Mouse (Mus musculus) embryonic facial prominence, embryonic 11.5 days (tissue): ENCODE measurements around the gene Mon2. TPM values are rescaled to one million over a fixed set of nuclear protein-coding genes. Genes with fewer than 3 reads are reported as not detected.
A peak's percentile ranks its signal among the peaks of the same experiment; 100 is the strongest.

Experiments
- ATAC-seq: fragments of 200-750 bp; cut with Nextera tagmentation; replicated peaks from 2 replicates; pipeline ENCODE4 v1.8.0; 2017; ENCODE audit warnings: low read depth; ENCODE audit not compliant: insufficient number of reproducible peaks, low FRiP score, low TSS enrichment
- DNase-seq: peaks from one replicate; pipeline ENCODE4 v3.0.0-alpha.2; 2015; ENCODE audit warnings: low spot score
- H3K27ac ChIP-seq: fragments of 300-500 bp; sonication (generic); replicated peaks from 2 replicates; pipeline ENCODE4 v1.5.1; 2014; ENCODE audit warnings: mild to moderate bottlenecking, low read depth, low read length, control low read depth
- H3K27me3 ChIP-seq: fragments of 300-500 bp; sonication (generic); 2 replicates; pipeline ENCODE4 v1.6.1; 2014; ENCODE audit warnings: mild to moderate bottlenecking, low read length, moderate library complexity, mixed read lengths; ENCODE audit not compliant: control insufficient read depth, insufficient read depth
- H3K36me3 ChIP-seq: fragments of 300-500 bp; sonication (generic); replicated peaks from 2 replicates; pipeline ENCODE4 v1.6.1; 2014; ENCODE audit warnings: low read depth, mild to moderate bottlenecking, low read length, moderate library complexity, mixed read lengths; ENCODE audit not compliant: control insufficient read depth, insufficient read depth
- H3K4me1 ChIP-seq: fragments of 300-500 bp; sonication (generic); 2 replicates; pipeline ENCODE4 v1.6.1; 2014; ENCODE audit warnings: low read length, mixed read lengths; ENCODE audit not compliant: control insufficient read depth, insufficient read depth
- H3K4me2 ChIP-seq: fragments of 300-500 bp; sonication (generic); 2 replicates; pipeline ENCODE4 v1.6.1; 2014; ENCODE audit warnings: low read depth, mild to moderate bottlenecking, control low read depth, low read length, moderate library complexity
- H3K4me3 ChIP-seq: fragments of 300-500 bp; sonication (generic); 2 replicates; pipeline ENCODE4 v1.5.1; 2014; ENCODE audit warnings: low read depth, low read length, control low read depth
- H3K9ac ChIP-seq: fragments of 300-500 bp; sonication (generic); replicated peaks from 2 replicates; pipeline ENCODE4 v1.6.1; 2014; ENCODE audit warnings: mild to moderate bottlenecking, control low read depth, low read length
- H3K9me3 ChIP-seq: fragments of 300-500 bp; sonication (generic); replicated peaks from 2 replicates; pipeline ENCODE4 v1.6.1; 2016; ENCODE audit warnings: mild to moderate bottlenecking, low read length, inconsistent platforms, mixed read lengths; ENCODE audit not compliant: control insufficient read depth
- WGBS: fragments of 180-500 bp; shearing (Covaris S2); extraction: QIAGEN DNeasy Blood & Tissue Kit; methylation state at CpG from one replicate; pipeline ENCODE4 v1.1.7; 2014; 5-methylcytosine and 5-hydroxymethylcytosine counted together
- polyA plus RNA-seq: library from polyadenylated mRNA; unstranded; fragments of >200 nt; fragmentation: Nextera tagmentation; extraction: Ambion mirVana; gene quantifications from 2 replicates; pipeline ENCODE4 v1.2.1, GENCODE M21; 2014

Gene Mon2
- polyA plus RNA-seq, 1 experiment from 2014 or later, result 28.6 TPM

- Histone ChIP-seq H3K36me3 (no peaks in the 10 kb centered on the region), H3K27ac (no peak overlapping the region), H3K4me2 (no peak overlapping the region; the same call in none of the 2 replicates), H3K4me3 (no peak overlapping the region), H3K4me1 (peaks cover 2% of the 10 kb centered on the region; the same call in 1 of the 2 replicates), H3K9ac (peak overlapping the region; percentile 6; the same call in 1 of the 2 replicates), H3K9me3 (no peaks in the 10 kb centered on the region), H3K27me3 (no peaks in the 10 kb centered on the region)
- peak; percentile 35; the same call in 1 of the 2 replicates for ATAC-seq
- no peak for DNase-seq
- WGBS, result 22% methylated on average over 4 of the region's 4 CpGs
Observed at GRCm38 (mm10) chr10:122964241-122964636, 112.1 kb downstream of the Mon2 start.

DNA sequence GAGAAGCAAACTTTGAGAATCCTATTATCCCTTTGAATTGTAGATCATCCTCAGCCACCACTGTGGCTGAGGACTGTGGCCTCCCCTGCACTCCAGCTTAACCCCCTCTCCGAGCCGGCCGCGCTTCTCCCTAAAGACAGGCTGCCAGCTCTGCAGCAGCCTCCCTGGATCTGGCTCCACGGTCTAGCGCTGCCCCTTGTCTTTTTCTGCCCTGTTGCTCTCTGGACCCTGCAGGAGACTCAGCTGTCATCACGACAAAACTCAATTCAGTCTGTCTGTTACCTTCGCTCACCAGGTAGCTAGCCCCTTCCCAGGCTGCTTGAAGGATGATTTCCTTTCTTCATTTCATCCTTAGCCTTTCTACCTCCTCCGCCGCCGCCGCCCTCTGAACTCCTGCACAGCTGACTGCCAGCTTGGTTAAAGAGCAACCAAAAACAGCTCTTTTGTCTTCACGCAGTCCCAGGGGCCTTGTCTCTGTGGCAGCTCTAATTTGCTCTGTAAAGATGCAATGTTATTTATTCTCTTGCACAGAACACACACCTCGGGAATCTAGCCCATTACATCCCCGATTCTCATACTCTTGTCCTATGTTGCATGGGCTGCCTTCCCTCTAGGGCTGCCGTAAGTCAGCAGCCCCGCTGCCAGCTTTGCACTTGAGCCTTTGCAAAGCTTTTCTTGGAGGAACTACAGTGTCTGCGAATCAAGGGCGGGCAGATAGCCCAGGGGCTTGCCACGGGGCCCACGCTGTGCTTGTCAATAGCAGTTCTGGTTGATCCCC is 112.7 kb downstream of the Mon2 start:
- WGBS, result 4% methylated on average over 21 of the region's 21 CpGs
- Histone ChIP-seq H3K4me2 (peak overlapping the region; percentile 32), H3K27ac (no peak overlapping the region), H3K9me3 (no peaks in the 10 kb centered on the region), H3K36me3 (no peaks in the 10 kb centered on the region), H3K4me3 (peak overlapping the region; percentile 2; the same call in 1 of the 2 replicates), H3K4me1 (peaks cover 2% of the 10 kb centered on the region; the same call in 1 of the 2 replicates), H3K9ac (peak overlapping the region; percentile 43; the same call in 1 of the 2 replicates), H3K27me3 (no peaks in the 10 kb centered on the region)
- ATAC-seq, result 0 out of 2 replicates have a peak, but pooled peaks have one; percentile 40
- DNase-seq, result peak; percentile 49

GRCm38 (mm10) chr10:122962651-122963050 is 113.7 kb downstream of the Mon2 start:
- DNase-seq (no peak), ATAC-seq (no peak)
- Histone ChIP-seq H3K27ac (no peak overlapping the region), H3K9me3 (no peaks in the 10 kb centered on the region), H3K4me1 (peaks cover 2% of the 10 kb centered on the region; the same call in 1 of the 2 replicates), H3K36me3 (no peaks in the 10 kb centered on the region), H3K4me2 (no peak overlapping the region), H3K9ac (no peak overlapping the region), H3K27me3 (no peaks in the 10 kb centered on the region), H3K4me3 (no peak overlapping the region)
- WGBS, result 51% methylated on average over 9 of the region's 9 CpGs

GRCm38 (mm10) chr10:122961494-122961893 is 114.8 kb downstream of the Mon2 start:
- ATAC-seq, result no peak
- Histone ChIP-seq H3K27ac (no peak overlapping the region), H3K4me2 (no peak overlapping the region), H3K9me3 (no peaks in the 10 kb centered on the region), H3K4me3 (no peak overlapping the region), H3K36me3 (no peaks in the 10 kb centered on the region), H3K4me1 (peaks cover 2% of the 10 kb centered on the region; the same call in 1 of the 2 replicates), H3K9ac (no peak overlapping the region), H3K27me3 (no peaks in the 10 kb centered on the region)
- DNase-seq, result no peak
- 66% methylated on average over 9 of the region's 9 CpGs for WGBS

- no peak; the same call in 1 of the 2 replicates for ATAC-seq
Observed at GRCm38 (mm10) chr10:122960738-122961137, 115.6 kb downstream of the Mon2 start.

GRCm38 (mm10) chr10:122960216-122960615 is 116.1 kb downstream of the Mon2 start:
- Histone ChIP-seq H3K4me1 (peaks cover 2% of the 10 kb centered on the region; the same call in 1 of the 2 replicates), H3K27me3 (no peaks in the 10 kb centered on the region), H3K9ac (no peak overlapping the region), H3K4me3 (no peak overlapping the region), H3K9me3 (no peaks in the 10 kb centered on the region), H3K4me2 (no peak overlapping the region), H3K27ac (no peak overlapping the region), H3K36me3 (no peaks in the 10 kb centered on the region)
- ATAC-seq, result no peak
- DNase-seq, result no peak
- WGBS, result 82% methylated on average over 16 of the region's 16 CpGs

More at GRCm38 (mm10) chr10:122960738-122961137, 115.6 kb downstream of the Mon2 start:
- Histone ChIP-seq H3K4me2 (no peak overlapping the region), H3K9me3 (no peaks in the 10 kb centered on the region), H3K4me3 (no peak overlapping the region), H3K36me3 (no peaks in the 10 kb centered on the region), H3K27ac (no peak overlapping the region), H3K27me3 (no peaks in the 10 kb centered on the region), H3K4me1 (peaks cover 2% of the 10 kb centered on the region; the same call in 1 of the 2 replicates), H3K9ac (no peak overlapping the region)
- no peak for DNase-seq
- 60% methylated on average over 16 of the region's 16 CpGs for WGBS

DNA sequence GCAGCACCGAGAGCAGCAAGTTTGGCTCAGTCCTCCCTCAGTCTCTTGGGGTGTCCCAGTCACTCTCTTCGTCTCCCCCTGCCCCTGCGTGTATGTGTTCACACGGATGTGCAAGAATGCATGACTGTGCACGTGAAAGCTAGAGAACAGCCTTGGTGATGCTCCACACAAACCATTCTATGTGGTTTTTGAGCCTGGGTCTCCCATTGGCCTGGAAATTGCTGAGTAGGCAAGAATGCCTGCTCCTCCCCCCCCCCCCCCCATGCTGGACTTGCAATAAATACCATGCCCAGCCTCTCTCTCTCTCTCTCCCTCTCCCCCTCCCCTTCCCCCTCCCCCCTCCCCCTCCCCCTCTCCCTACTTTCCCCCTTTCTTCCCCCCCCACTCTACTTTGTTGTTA is 117.6 kb downstream of the Mon2 start:
- DNase-seq, result no peak
- H3K4me2 ChIP-seq, result no peak overlapping the region
- no peak overlapping the region for H3K9ac ChIP-seq
- H3K36me3 ChIP-seq, result no peaks in the 10 kb centered on the region
- no peak overlapping the region for H3K4me3 ChIP-seq
- H3K27me3 ChIP-seq, result no peaks in the 10 kb centered on the region
- H3K27ac ChIP-seq, result no peak overlapping the region
- no peaks in the 10 kb centered on the region for H3K9me3 ChIP-seq
- WGBS, result 85% methylated on average over 5 of the region's 5 CpGs
- H3K4me1 ChIP-seq, result no peaks in the 10 kb centered on the region
- ATAC-seq, result no peak

GRCm38 (mm10) chr10:122957918-122958317 is 118.4 kb downstream of the Mon2 start:
- Histone ChIP-seq H3K27ac (no peak overlapping the region), H3K9me3 (no peaks in the 10 kb centered on the region), H3K27me3 (no peaks in the 10 kb centered on the region), H3K4me3 (no peak overlapping the region), H3K4me1 (no peaks in the 10 kb centered on the region), H3K9ac (no peak overlapping the region), H3K4me2 (no peak overlapping the region), H3K36me3 (no peaks in the 10 kb centered on the region)
- no peak for DNase-seq
- 76% methylated on average over 2 of the region's 2 CpGs for WGBS
- ATAC-seq, result no peak
